Mouse (Mus musculus): ENCODE measurements around the gene Tgif1.
A peak's percentile ranks its signal among the peaks of the same experiment; 100 is the strongest.

Gene Tgif1

GRCm38 (mm10) chr17:70865060-70865604, 11.8 kb upstream of the Tgif1 start:
- DNase-seq = no peak

- no peak for DNase-seq
These were observed 11.3 kb upstream of the Tgif1 start for GRCm38 (mm10) chr17:70864645-70865044.

GRCm38 (mm10) chr17:70864117-70864516, 10.8 kb upstream of the Tgif1 start:
- DNase-seq = no peak

GRCm38 (mm10) chr17:70858814-70859213, 5.5 kb upstream of the Tgif1 start:
- DNase-seq = no peak

DNA sequence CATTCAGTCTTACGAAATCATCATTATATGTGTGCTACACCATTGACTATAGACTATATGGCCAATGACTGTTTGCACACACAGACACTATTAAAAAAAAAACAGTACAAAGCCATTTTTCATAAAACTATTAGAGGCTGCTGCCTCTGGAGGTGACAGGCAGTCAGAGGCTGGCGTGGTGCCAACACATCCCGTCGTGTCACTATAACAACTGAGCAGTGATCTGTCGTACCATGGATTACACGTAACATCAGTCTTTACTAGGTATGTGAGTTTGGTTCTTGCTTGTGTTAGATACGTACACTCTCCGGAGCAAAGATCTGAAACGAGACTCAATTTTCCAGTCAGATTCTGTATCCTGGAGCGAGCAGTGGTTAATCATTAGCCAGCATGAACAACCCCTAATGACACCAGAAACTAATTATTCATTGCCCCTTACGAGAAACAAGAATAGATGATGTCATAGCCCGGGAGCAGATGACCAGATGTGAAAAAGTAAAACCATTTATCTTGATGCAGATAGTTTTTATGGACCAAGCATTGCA, 3.6 kb upstream of the Tgif1 start:
- no peak for DNase-seq

GRCm38 (mm10) chr17:70854021-70854420, 675 bp upstream of the Tgif1 start:
- DNase-seq = no peak

GRCm38 (mm10) chr17:70852686-70853386, 510 bp downstream of the Tgif1 start:
- peak; percentile 40 for DNase-seq

DNA sequence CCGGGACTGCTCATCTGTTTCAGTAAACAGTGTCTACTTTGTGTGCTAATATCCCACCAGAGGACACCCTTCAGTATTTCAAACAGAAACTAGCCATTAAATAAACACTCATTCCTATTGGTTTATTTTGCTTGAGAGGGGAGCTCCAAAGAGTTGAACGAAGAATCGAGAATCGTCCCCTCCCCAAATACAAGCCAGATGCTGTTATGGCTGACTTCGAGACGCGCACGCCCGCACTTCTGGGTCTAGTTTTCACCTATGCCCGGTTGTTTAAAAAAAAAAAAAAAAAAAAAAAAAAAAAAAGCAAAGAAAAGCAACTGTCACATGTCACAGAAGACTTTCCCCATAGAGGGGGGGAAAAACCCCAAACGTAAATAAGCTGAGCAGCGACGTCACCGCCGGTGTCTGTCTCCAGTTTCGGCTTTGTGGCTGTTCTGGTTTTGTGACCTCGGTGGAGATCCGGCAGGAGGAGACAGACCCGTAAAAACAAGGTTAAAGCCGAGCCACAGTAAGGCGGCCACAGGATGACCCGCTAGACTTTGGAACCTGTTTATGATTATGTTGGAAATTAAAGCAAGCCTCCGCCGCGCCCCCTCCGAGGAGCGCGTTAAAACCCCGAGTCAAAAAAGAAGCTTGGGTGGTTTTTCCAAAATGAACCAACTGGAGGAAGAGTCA, 1.2 kb downstream of the Tgif1 start:
- DNase-seq = no peak

DNA sequence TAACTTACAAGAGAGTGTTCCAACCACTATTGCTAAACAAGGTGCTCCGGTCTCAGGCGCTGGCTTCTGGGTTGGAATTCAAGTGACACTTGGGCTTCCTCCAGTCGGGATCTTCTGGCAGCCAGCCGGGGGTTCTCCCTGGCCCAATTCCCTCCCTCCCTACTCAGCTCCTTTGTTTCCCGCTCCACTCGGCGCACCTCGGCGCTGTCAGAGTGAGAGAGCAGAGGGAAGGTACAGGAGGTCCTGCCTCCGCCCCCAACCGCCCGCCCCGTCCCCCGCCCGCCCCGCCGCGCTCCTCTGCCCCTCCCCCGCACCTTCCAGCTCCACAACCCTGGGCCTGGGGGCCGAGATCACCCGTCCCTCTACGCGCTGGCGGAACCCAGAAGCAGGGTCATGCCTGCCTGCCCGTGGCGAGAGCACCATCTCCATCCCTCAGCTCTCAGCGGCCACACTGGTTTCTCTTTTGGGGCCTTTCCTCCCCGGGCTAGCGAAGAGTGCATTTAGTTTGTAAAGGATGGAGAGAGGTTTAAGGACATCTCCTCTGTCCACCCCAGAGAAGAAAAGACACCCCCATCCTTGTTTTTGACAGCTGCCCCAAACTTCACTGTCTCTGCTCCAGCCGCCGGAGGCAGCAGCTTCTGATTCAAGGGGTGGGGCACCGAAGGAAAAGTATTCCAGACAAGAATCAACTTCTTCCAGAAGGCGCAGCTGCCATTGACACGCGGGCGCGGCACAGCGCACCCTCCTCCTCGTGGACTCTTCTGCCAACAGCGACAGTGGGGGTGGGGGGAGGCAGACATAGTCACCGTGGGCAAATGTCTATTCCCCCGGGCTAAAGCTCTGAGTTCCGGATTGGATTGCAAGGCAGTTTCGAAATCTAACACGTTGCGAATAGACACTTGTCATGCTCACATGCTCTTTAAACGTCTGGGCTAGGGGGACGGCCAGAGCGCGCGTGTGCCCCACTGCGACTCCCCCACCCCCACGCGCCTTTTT, 2.1 kb downstream of the Tgif1 start:
- DNase-seq = peak; percentile 38

- peak; percentile 30 for DNase-seq
These were observed 2.9 kb downstream of the Tgif1 start for GRCm38 (mm10) chr17:70850233-70850995.

GRCm38 (mm10) chr17:70849399-70850232, 3.7 kb downstream of the Tgif1 start:
- DNase-seq = no peak

DNA sequence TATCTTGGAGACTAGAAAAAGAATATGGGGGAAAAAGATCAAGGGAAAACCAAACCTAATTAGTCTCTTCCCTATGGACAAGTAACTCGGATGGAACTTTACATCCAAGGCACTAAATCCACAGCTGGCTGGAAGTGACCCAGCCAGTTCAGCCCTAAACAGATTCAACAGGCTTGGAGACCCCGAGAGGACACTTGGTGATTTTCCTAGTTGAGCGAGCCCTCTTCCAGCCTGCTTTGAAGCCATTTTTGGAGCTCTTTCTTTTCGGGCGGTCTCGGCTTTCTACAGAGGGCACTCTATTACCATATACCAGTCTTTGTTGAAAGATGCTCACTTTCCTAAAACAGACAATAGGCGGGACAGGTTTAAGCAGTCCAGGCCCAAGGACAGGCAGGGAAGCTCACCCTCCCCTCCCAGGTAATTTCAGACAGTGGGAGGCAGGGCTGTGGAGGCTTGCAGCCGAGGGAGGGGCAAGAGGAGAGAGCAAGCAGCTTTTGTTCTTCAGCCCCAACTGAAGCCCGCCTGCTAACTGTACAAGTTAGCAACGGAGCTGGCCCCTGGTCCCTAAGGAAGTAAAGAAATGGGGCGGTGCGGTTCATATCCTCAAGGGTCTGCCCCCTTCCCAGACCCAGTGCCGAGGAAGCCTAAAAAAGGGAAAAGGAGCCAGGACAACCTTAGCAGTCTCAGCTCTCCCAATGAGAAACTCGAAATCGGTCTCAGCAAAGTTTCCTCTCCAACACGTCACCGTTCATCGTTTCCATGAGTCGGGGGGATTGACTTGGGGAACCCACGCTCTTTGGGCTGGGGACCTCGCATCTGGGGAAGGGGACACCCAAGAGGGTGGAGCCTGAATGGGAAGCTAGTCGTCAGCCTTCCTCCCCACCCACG, 4.6 kb downstream of the Tgif1 start:
- no peak for DNase-seq

GRCm38 (mm10) chr17:70847751-70848510, 5.4 kb downstream of the Tgif1 start:
- no peak for DNase-seq

- DNase-seq = no peak
These were observed 6.3 kb downstream of the Tgif1 start for GRCm38 (mm10) chr17:70847086-70847485.

- DNase-seq = no peak
These were observed 7.2 kb downstream of the Tgif1 start for GRCm38 (mm10) chr17:70846111-70846644.

- DNase-seq = no peak
These were observed 7.8 kb downstream of the Tgif1 start for GRCm38 (mm10) chr17:70845543-70845942.

DNA sequence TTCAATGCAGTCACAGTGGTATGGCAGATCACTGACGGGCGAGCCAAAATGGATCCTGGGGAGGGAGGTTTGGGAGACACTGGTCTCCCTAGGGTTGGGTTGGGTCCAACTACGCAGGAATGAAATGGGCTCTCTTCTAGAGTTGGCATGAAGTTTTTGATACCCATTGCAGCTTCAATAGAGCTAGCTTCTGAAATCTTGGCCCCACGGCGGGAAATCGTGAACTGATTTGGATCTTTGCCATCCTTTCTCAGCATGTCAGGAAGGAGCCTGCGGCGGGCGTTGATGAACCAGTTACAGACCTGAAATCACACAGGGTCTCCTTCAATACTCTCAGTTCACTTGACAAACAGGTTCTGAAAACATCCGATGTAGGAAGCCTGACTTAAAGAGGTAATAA, 8.4 kb downstream of the Tgif1 start:
- DNase-seq = no peak

GRCm38 (mm10) chr17:70843252-70843651, 10.1 kb downstream of the Tgif1 start:
- DNase-seq = no peak

DNA sequence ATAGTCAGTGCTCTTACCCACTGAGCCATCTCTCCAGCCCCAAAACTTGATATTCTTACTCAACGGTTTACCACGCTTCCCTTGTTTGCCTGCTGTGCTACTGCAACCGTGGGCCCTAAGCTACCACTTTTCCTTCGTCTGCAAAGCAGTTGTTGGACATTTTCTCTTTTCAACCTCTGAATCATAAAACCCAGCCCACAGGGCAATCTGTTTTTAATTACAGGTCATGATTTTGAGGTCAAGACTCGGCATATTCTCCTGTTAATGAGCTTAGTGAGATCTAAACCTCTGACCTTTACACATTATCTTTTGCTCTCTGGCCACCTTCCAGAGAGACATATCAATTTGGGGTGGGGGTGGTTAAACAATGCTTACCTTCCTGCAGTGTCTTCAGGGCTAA, 14.8 kb downstream of the Tgif1 start:
- DNase-seq = no peak
